Mouse (Mus musculus) monocyte, adult 59 days (primary cell): Measurements from ENCODE around the gene Snx12. TPM values are rescaled to one million over a fixed set of nuclear protein-coding genes. Genes with fewer than 3 reads are reported as not detected.

Experiments
- total RNA-seq, 2 experiments: library from RNA; stranded (reverse); gene quantifications; one replicate each; pipeline ENCODE4 v1.2.4; 2023

Snx12 gene
- 10 to 100 TPM; 38.0 to 39.1 TPM for total RNA-seq

GRCm38 (mm10) chrX:101221834-101222795 is at the start of gene Snx12:
Gene Snx12, minus strand, starts transcription at chrX:101222563.

GRCm38 (mm10) chrX:101268755-101269124 is 46.4 kb upstream of the Snx12 start, which contains the start of gene Gm20489:
Gene Gm20489, minus strand, starts transcription at chrX:101269023.

GRCm38 (mm10) chrX:101268025-101268754 is 45.8 kb upstream of the Snx12 start, which contains the start of gene Il2rg:
Gene Il2rg, minus strand, starts transcription at chrX:101268255.

GRCm38 (mm10) chrX:101263892-101264291 is 41.5 kb upstream of the Snx12 start, which contains the start of gene Gm614:
Gene Gm614, minus strand, starts transcription at chrX:101263992.

GRCm38 (mm10) chrX:101253952-101254729 is 31.8 kb upstream of the Snx12 start, which contains the start of gene Foxo4:
Gene Foxo4, plus strand, starts transcription at chrX:101254528.

GRCm38 (mm10) chrX:101085920-101086319 is 136.4 kb downstream of the Snx12 start, which contains the start of gene Slc7a3:
Gene Slc7a3, minus strand, starts transcription at chrX:101086020.

GRCm38 (mm10) chrX:101059541-101059940 is 162.8 kb downstream of the Snx12 start, which contains the start of gene Tex11:
Gene Tex11, minus strand, starts transcription at chrX:101059667.

Other genes starting within 250 kb of the Snx12 start
- not detected for gene Tex11, start 162.9 kb downstream of the Snx12 start, total RNA-seq
- not detected for gene Slc7a3, start 136.5 kb downstream of the Snx12 start, total RNA-seq
- 10 to 100 TPM; 29.8 to 31.4 TPM for gene Foxo4, start 32.0 kb upstream of the Snx12 start, total RNA-seq
- 10 to 100 TPM; 11.3 to 11.6 TPM for gene Gm614, start 41.4 kb upstream of the Snx12 start, total RNA-seq
- 100 to 1,000 TPM; 204 to 231 TPM for gene Il2rg, start 45.7 kb upstream of the Snx12 start, total RNA-seq
- not detected for gene Gm20489, start 46.5 kb upstream of the Snx12 start, total RNA-seq
- 100 to 1,000 TPM in 1 of 2 experiments, 10 to 100 TPM in 1; 96.4 to 106 TPM for gene Med12, start 51.5 kb upstream of the Snx12 start, total RNA-seq
- not detected for gene Nlgn3, start 76.6 kb upstream of the Snx12 start, total RNA-seq
- gene Gjb1, start 153.8 kb upstream of the Snx12 start, total RNA-seq: not detected
- 10 to 100 TPM; 24.2 to 26.7 TPM for gene Zmym3, start 198.3 kb upstream of the Snx12 start, total RNA-seq
- gene Nono, start 206.8 kb upstream of the Snx12 start, total RNA-seq: 100 to 1,000 TPM; 173 to 190 TPM
- under 1 TPM; 0.71 to 0.91 TPM for gene Itgb1bp2, start 226.5 kb upstream of the Snx12 start, total RNA-seq